Mouse (Mus musculus) lung, embryonic 15.5 days (tissue): ENCODE data around the gene 4931423N10Rik. TPM values are rescaled to one million over a fixed set of nuclear protein-coding genes. Genes with fewer than 3 reads are reported as not detected.
A peak's percentile ranks its signal among the peaks of the same experiment; 100 is the strongest.
"Not testable (repeated sequence)": the region's sequence is repeated elsewhere in the genome, so short reads cannot be mapped to it uniquely, and the experiment has no call there.

ENCODE experiments used
- ATAC-seq: fragments of 200-750 bp; cut with Nextera tagmentation; 2 replicates; pipeline ENCODE4 v1.8.0; 2017; ENCODE audit warnings: moderate number of reproducible peaks, borderline replicate concordance; ENCODE audit not compliant: low FRiP score, low TSS enrichment; ENCODE audit errors: extremely low read depth
- H3K27ac ChIP-seq: fragments of 300-500 bp; sonication (generic); 2 replicates; pipeline ENCODE4 v1.5.1; 2015; ENCODE audit warnings: moderate library complexity, mild to moderate bottlenecking, inconsistent platforms
- H3K27me3 ChIP-seq: fragments of 300-500 bp; sonication (generic); 2 replicates; pipeline ENCODE4 v1.6.1; 2015; ENCODE audit warnings: inconsistent platforms
- H3K36me3 ChIP-seq: fragments of 300-500 bp; sonication (generic); 2 replicates; pipeline ENCODE4 v1.6.1; 2015; ENCODE audit warnings: inconsistent platforms
- H3K4me1 ChIP-seq: fragments of 300-500 bp; sonication (generic); 2 replicates; pipeline ENCODE4 v1.6.1; 2015; ENCODE audit warnings: inconsistent platforms
- H3K4me2 ChIP-seq: fragments of 300-500 bp; sonication (generic); 2 replicates; pipeline ENCODE4 v1.6.1; 2015; ENCODE audit warnings: inconsistent platforms, mild to moderate bottlenecking, moderate library complexity
- H3K4me3 ChIP-seq: fragments of 300-500 bp; sonication (generic); 2 replicates; pipeline ENCODE4 v1.5.1; 2015; ENCODE audit warnings: mild to moderate bottlenecking, inconsistent platforms
- H3K9ac ChIP-seq: fragments of 300-500 bp; sonication (generic); 2 replicates; pipeline ENCODE4 v1.6.1; 2015; ENCODE audit warnings: inconsistent platforms
- H3K9me3 ChIP-seq: fragments of 300-500 bp; sonication (generic); 2 replicates; pipeline ENCODE4 v1.6.1; 2016; ENCODE audit warnings: inconsistent platforms
- WGBS: fragments of 180-500 bp; shearing (Covaris S2); methylation state at CpG from one replicate; pipeline ENCODE4 v1.1.7; 2015; 5-methylcytosine and 5-hydroxymethylcytosine counted together
- polyA plus RNA-seq: library from polyadenylated mRNA; unstranded; fragments of >200 nt; fragmentation: Nextera tagmentation; extraction: Ambion mirVana; gene quantifications from 2 replicates; pipeline ENCODE4 v1.2.1, GENCODE M21; 2015

Gene 4931423N10Rik
- not detected in 2 replicates for polyA plus RNA-seq

GRCm38 (mm10) chr2:23207070-23207526 lies at the start of gene 4931423N10Rik:
Gene 4931423N10Rik (plus strand): TSS chr2:23207476.
- ATAC-seq: no peak
- H3K9ac ChIP-seq: no peak within 1 kb of the TSS
- H3K36me3 ChIP-seq: no peaks in the 10 kb centered on the region
- no peaks in the 10 kb centered on the region for H3K27me3 ChIP-seq
- no peaks in the 10 kb centered on the region for H3K9me3 ChIP-seq
- H3K27ac ChIP-seq: no peak within 1 kb of the TSS
- no peaks in the 10 kb centered on the region for H3K4me1 ChIP-seq
- no peak within 1 kb of the TSS for H3K4me2 ChIP-seq
- no peak within 1 kb of the TSS for H3K4me3 ChIP-seq
- 77% methylated on average over 15 of the region's 15 CpGs for WGBS

GRCm38 (mm10) chr2:23172305-23172704 lies 35.0 kb upstream of the 4931423N10Rik start:
- Histone ChIP-seq H3K9ac (no peak overlapping the region), H3K4me3 (no peak overlapping the region), H3K27me3 (no peaks in the 10 kb centered on the region), H3K9me3 (no peaks in the 10 kb centered on the region), H3K36me3 (peaks cover 69% of the 10 kb centered on the region), H3K4me2 (no peak overlapping the region), H3K4me1 (no peaks in the 10 kb centered on the region), H3K27ac (no peak overlapping the region)
- no peak for ATAC-seq
- 72% methylated on average over 3 of the region's 3 CpGs for WGBS

DNA sequence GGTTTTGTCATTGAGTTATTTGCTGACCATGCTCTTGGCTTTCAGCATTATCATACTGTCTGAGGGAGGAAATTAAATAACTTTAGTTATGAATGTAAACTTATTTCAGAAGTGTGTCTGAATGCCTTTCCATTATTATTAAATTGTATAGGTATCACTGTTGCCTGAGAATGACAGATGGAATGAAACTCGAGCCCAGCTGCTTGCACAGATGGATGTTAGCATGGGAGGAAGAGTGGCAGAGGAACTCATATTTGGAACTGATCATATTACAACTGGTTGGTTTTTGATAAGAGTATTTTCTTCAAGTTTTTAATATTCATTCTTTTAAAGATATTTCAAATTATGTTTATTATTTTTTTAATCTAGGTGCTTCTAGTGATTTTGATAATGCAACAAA lies 12.9 kb upstream of the 4931423N10Rik start:
- Histone ChIP-seq H3K4me1 (no peaks in the 10 kb centered on the region), H3K4me2 (no peak overlapping the region), H3K36me3 (peaks cover 61% of the 10 kb centered on the region), H3K27me3 (no peaks in the 10 kb centered on the region), H3K9me3 (no peaks in the 10 kb centered on the region), H3K27ac (no peak overlapping the region), H3K9ac (no peak overlapping the region), H3K4me3 (no peak overlapping the region)
- ATAC-seq: no peak
- 80% methylated on average over 1 of the region's 1 CpGs for WGBS

DNA sequence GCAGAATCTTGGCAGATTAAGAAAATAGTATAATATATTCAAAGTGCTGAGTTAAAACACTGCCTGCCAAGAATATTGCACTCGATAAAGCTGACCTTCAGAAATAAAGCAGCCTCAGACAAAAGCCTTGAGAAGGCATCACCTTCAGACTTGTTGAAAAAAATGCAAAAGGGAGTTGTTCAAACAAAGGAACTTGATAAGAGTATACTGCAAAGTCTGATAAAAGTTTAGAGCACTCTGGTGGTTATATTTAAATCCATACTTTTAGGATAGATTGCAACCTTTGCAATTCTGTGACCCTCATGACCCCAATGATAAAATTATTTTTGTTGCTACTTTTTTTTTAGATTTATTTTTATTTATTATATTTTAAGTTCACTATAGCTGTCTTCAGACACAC lies 6.2 kb upstream of the 4931423N10Rik start:
- Histone ChIP-seq H3K4me2 (no peak overlapping the region), H3K27ac (no peak overlapping the region), H3K4me3 (no peak overlapping the region), H3K4me1 (no peaks in the 10 kb centered on the region), H3K36me3 (peaks cover 19% of the 10 kb centered on the region), H3K9ac (no peak overlapping the region), H3K27me3 (no peaks in the 10 kb centered on the region), H3K9me3 (no peaks in the 10 kb centered on the region)
- WGBS: 71% methylated on average over 1 of the region's 1 CpGs
- no peak for ATAC-seq

- 54% methylated on average over 15 of the region's 15 CpGs for WGBS
- no peak; the same call in 1 of the 2 replicates for ATAC-seq
- Histone ChIP-seq H3K9me3 (no peaks in the 10 kb centered on the region), H3K4me3 (no peak overlapping the region), H3K9ac (no peak overlapping the region), H3K4me1 (no peaks in the 10 kb centered on the region), H3K4me2 (no peak overlapping the region), H3K27ac (no peak overlapping the region), H3K27me3 (no peaks in the 10 kb centered on the region), H3K36me3 (peaks cover 13% of the 10 kb centered on the region)
These were observed 4.2 kb upstream of the 4931423N10Rik start for GRCm38 (mm10) chr2:23202900-23203670.

DNA sequence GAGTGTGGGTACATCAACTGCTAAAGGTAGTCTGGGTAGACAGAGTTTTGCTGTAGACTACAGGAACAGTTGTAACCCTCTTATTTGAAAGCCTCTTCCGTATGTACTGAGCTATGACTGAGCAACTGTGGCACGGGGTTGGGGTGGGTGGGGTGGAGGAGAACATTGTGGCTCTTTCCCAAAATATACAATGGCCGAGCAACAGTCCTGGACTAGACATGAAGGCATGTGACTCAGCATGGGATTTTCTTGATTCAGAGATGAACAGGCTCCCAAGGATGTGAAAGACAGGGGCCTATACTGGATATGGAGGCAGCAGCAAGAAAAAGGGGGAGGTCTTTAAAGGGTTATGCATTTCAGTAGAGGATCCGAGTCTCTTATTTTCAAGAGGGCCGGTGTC lies 6.4 kb downstream of the 4931423N10Rik start:
- Histone ChIP-seq H3K9ac (no peak overlapping the region), H3K4me2 (no peak overlapping the region), H3K27ac (no peak overlapping the region), H3K4me3 (no peak overlapping the region), H3K4me1 (no peaks in the 10 kb centered on the region), H3K27me3 (no peaks in the 10 kb centered on the region), H3K9me3 (no peaks in the 10 kb centered on the region), H3K36me3 (no peaks in the 10 kb centered on the region)
- ATAC-seq: no peak
- 70% methylated on average over 5 of the region's 5 CpGs for WGBS

DNA sequence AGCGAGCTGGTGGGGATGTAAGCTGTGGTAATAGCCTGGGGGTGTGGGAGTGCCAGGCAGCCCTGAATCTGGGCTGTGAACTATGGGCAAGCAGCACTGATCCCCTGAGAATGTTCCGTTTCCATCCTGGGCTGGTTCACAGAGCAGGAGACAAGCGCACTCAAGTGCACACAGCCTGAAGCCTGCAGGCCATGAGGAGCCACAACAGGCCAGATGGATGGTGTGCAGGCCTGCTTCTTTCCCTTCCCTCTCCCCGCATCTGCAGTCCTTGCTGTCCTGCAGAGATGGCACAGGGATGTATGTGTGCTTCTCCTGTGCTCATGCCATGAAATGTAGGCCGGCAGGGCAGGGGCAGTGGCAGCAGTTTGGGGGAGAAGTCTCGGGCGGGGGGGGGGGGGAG lies 17.9 kb downstream of the 4931423N10Rik start:
- no peak overlapping the region for H3K27ac ChIP-seq
- no peak for ATAC-seq
- no peak overlapping the region for H3K4me2 ChIP-seq
- no peaks in the 10 kb centered on the region for H3K4me1 ChIP-seq
- 56% methylated on average over 5 of the region's 7 CpGs for WGBS
- H3K4me3 ChIP-seq: no peak overlapping the region
- H3K9ac ChIP-seq: no peak overlapping the region
- no peaks in the 10 kb centered on the region for H3K9me3 ChIP-seq
- no peaks in the 10 kb centered on the region for H3K36me3 ChIP-seq
- no peaks in the 10 kb centered on the region for H3K27me3 ChIP-seq

DNA sequence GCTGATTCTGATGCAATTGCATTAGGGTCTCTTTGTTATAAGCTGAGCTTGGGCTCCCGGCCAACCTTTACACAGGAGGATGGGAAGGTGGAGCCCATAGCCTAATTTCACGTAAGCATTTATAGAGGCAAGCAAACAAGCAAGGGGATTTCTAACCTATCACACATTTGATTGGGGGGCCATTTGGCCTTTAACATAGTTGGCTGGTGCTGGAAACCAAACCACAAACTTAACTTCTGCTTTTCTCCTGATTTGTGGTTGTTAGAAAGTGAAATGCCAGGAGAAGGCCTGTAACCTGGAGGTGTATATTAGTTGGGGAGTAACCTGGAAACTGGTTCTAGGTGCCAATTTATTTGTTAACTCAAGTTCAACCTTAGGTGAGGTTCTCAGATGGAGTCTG lies 21.2 kb downstream of the 4931423N10Rik start:
- Histone ChIP-seq H3K27me3 (no peaks in the 10 kb centered on the region; the same call in 1 of the 2 replicates), H3K36me3 (no peaks in the 10 kb centered on the region), H3K27ac (no peak overlapping the region), H3K4me1 (no peaks in the 10 kb centered on the region), H3K9ac (no peak overlapping the region), H3K4me2 (no peak overlapping the region), H3K9me3 (no peaks in the 10 kb centered on the region), H3K4me3 (no peak overlapping the region)
- no peak for ATAC-seq
- WGBS: 64% methylated on average over 2 of the region's 2 CpGs

DNA sequence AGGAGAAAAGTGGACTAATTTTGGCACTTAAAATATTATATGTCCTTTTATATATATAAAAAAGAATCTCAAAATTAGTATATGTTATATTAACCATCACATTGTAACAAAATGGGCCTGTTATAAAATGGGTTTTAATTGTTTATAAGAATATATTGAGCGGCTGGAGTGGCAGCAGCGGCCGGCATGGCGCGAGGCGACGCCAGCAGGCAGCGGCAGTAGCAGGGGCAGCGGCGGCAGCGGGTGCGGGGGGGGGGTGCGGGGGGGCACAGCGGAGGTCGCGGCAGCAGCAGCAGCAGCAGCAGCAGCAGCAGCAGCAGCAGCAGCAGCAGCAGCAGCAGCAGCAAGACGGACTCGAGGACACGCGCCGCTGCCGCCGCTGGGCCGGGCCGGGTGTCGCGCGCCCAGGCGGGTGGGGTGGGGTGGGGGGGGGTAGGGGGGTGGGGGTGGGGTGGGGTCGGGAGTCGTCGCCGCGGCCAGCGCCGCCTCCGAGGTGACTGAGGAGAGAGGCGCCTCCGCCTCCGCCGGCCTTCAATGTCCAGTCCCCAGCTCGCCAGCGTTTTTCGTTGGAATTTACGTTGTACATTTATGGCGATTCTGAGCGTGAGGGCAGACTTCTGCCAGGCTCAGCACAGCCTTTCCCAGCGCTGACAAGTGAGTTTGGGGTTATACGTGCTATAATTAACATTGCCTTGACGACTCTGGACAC lies 26.9 kb downstream of the 4931423N10Rik start:
- Histone ChIP-seq H3K9me3 (no peaks in the 10 kb centered on the region), H3K4me3 (peak overlapping the region; percentile 40), H3K4me2 (peak overlapping the region; percentile 79), H3K9ac (peak overlapping the region; percentile 34; the same call in 1 of the 2 replicates), H3K36me3 (no peaks in the 10 kb centered on the region), H3K27ac (no peak overlapping the region), H3K27me3 (peaks cover 6% of the 10 kb centered on the region), H3K4me1 (no peaks in the 10 kb centered on the region)
- WGBS: under 1% methylated on average over 25 of the region's 50 CpGs
- ATAC-seq: peak; percentile 55; the same call in 1 of the 2 replicates

DNA sequence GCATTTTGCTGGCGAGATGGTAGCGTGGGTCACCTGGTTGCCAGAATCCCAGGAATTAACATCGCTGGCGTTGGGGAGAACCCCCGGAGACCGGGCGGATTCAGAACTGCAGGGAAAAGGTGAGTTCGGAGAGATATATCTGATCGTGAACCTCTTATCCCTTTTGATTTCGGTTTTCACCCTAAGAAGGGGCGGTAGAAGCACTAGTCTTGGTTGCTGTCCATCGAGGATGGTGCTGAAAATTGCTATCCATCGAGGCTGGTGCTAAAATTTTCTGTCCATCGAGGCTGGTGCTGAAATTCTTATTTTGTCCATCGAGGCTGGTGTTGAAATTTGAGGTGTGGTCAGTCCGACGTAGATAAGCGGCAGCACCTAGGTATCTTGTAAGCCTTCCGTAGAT lies 83.7 kb downstream of the 4931423N10Rik start:
- 48% methylated on average over 19 of the region's 19 CpGs for WGBS
- not testable (repeated sequence) for H3K27me3 ChIP-seq, H3K4me3 ChIP-seq, H3K36me3 ChIP-seq, H3K27ac ChIP-seq, H3K4me2 ChIP-seq, H3K9me3 ChIP-seq, ATAC-seq, H3K4me1 ChIP-seq, H3K9ac ChIP-seq

GRCm38 (mm10) chr2:23314869-23315268 lies 107.6 kb downstream of the 4931423N10Rik start:
- H3K36me3 ChIP-seq: no peaks in the 10 kb centered on the region
- H3K4me3 ChIP-seq: no peak overlapping the region
- H3K4me2 ChIP-seq: no peak overlapping the region
- no peak for ATAC-seq
- H3K9ac ChIP-seq: no peak overlapping the region
- no peaks in the 10 kb centered on the region for H3K4me1 ChIP-seq
- H3K27ac ChIP-seq: no peak overlapping the region
- WGBS: 9% methylated on average over 1 of the region's 1 CpGs
- H3K27me3 ChIP-seq: no peaks in the 10 kb centered on the region
- no peaks in the 10 kb centered on the region for H3K9me3 ChIP-seq
